ENCODE assay signal across 8 mouse cellular contexts in the genomic region with DNA sequence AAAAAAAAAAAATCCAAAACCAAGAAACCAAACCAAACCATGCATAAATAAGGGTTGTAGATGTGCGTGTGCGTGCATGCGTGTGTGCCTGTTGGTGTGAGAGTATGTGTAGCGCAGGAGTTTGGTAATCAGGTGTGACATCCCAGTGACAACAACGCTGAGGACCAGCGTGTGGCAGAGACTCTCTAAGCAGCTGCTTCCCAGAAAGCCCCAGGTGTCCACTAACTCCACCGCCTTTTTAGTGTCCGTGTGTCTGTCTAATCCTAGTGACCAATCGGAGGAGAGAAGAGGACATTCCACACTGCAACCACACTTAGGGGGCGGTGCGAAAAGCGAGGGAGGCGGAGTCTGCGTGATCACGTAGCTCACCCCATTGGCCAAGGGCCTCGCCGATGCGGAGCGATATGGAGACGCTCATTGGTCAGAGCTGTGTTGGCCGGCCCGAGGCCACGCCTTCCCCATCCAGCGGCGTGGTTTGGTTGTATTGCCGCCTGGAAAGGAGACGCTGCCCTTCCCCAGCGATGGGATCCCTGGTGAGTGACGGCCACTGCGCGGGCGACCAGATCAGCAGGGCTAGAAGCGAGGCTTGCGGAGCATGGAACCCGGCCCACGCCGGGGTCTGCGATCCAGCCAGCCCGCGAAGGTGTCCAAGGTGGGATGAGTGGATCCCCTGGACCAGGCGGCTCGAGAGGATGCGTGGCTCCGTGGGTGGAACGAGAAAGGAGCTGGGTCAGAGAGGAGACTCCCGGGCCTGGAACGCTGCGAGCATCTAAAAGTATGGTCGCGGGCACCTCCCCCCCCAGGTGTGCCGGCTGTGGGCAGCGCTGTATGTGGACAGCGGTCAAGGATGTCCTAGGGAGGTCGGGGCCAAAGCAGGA. TPM values are rescaled to one million over a fixed set of nuclear protein-coding genes. Genes with fewer than 3 reads are reported as not detected.
DNase-seq lines count a peak whose midpoint lies in the region; ATAC-seq lines count a peak whose summit lies in the region.

A gene (plus strand): TSS at position 461 of the 878 bp plus-strand sequence.

- peaks cover 24% of the 10 kb centered on the region for H3K36me3 ChIP-seq in hindbrain, embryonic 14.5 days (replicated peaks; ENCODE audit: control insufficient read depth, insufficient read depth)

- H3K4me1 ChIP-seq in hindbrain, embryonic 14.5 days (replicated peaks; ENCODE audit: control insufficient read depth, insufficient read depth, low read length), result peaks cover 14% of the 10 kb centered on the region

- peak within 1 kb of the TSS; percentile 75 for H3K27ac ChIP-seq in hindbrain, embryonic 14.5 days

- no peaks in the 10 kb centered on the region for H3K9me3 ChIP-seq in hindbrain, embryonic 14.5 days (ENCODE audit: control insufficient read depth, low read length)

- H3K9ac ChIP-seq in hindbrain, embryonic 14.5 days, result peak within 1 kb of the TSS; percentile 84

- WGBS in hindbrain, embryonic 14.5 days, result 0% methylated on average over 54 of the region's 54 CpGs

- ATAC-seq in hindbrain, embryonic 14.5 days (ENCODE audit: low FRiP score), result peak; percentile 98

- peak within 1 kb of the TSS; percentile 73 for H3K4me3 ChIP-seq in hindbrain, embryonic 14.5 days (replicated peaks; ENCODE audit: low read length)

- H3K4me2 ChIP-seq in hindbrain, embryonic 14.5 days (replicated peaks), result peak within 1 kb of the TSS; percentile 89

- peak; percentile 100 for DNase-seq in R1 (ENCODE audit: low read depth, low spot score)
- peak; percentile 97 to 98 for DNase-seq in cerebellum, postnatal 25 days
- DNase-seq in frontal cortex, postnatal 25 days (ENCODE audit: low spot score in 2 of 2), result peak; percentile 91 to 97
- peak; percentile 98 for DNase-seq in hindbrain, embryonic 14.5 days (ENCODE audit: low spot score)
- DNase-seq in layer of hippocampus, postnatal 36 days, result peak; percentile 99
- DNase-seq in lung, postnatal 36 days, result peak; percentile 100
- peak; percentile 100 for DNase-seq in retina, postnatal 1 day
- DNase-seq in urinary bladder, adult 18-20 months (ENCODE audit: low spot score in 2 of 2), result peak; percentile 96 to 99

- H3K27me3 ChIP-seq in hindbrain, embryonic 14.5 days (ENCODE audit: control insufficient read depth, insufficient read depth, low read length), result no peaks in the 10 kb centered on the region

RNA-seq across cellular contexts. Expression of the gene that starts here (rescaled TPM):
- polyA plus RNA-seq in hindbrain, embryonic 14.5 days (2014; fragmentation: Nextera tagmentation; extraction: Ambion mirVana), result 27.3 and 32.3 TPM in 2 replicates
- total RNA-seq in layer of hippocampus, postnatal 36 days (2021), result 100 to 1,000 TPM; 108 to 121 TPM

Comparison
In these comparisons a context has a peak if more than half of its experiments do, and no peak if none do; other contexts are left out.
1. Peak in every context shown above with its lines: DNase-seq, ATAC-seq, H3K4me3 ChIP-seq and H3K27ac ChIP-seq.